Mouse (Mus musculus) heart, embryonic 16.5 days (tissue): ENCODE measurements around the gene Hectd3. TPM values are rescaled to one million over a fixed set of nuclear protein-coding genes. Genes with fewer than 3 reads are reported as not detected.

Experiments
- polyA plus RNA-seq: library from polyadenylated mRNA; unstranded; fragments of >200 nt; fragmentation: Nextera tagmentation; extraction: Ambion mirVana; gene quantifications from 2 replicates; pipeline ENCODE4 v1.2.1, GENCODE M21; 2015

The Hectd3 gene
- polyA plus RNA-seq, 1 experiment from 2014 or later: 7.0 TPM

Other genes with a start within 250 kb of the Hectd3 start
- 23.4 and 23.5 TPM in 2 replicates for gene Toe1, start 187.7 kb upstream of the Hectd3 start, polyA plus RNA-seq
- gene Mutyh, start 187.6 kb upstream of the Hectd3 start, polyA plus RNA-seq: 8.6 and 9.9 TPM in 2 replicates
- gene Hpdl, start 173.6 kb upstream of the Hectd3 start, polyA plus RNA-seq: 0.95 and 1.2 TPM in 2 replicates
- 0.39 and 0.42 TPM in 2 replicates for gene Zswim5, start 117.9 kb upstream of the Hectd3 start, polyA plus RNA-seq
- 97.1 and 101 TPM in 2 replicates for gene Urod, start 904 bp upstream of the Hectd3 start, polyA plus RNA-seq
- 23.6 and 23.8 TPM in 2 replicates for gene Eif2b3, start 24.1 kb downstream of the Hectd3 start, polyA plus RNA-seq
- 2.0 and 2.1 TPM in 2 replicates for gene Ptch2, start 100.8 kb downstream of the Hectd3 start, polyA plus RNA-seq
- 3.0 and 4.6 TPM in 2 replicates for gene Btbd19, start 130.4 kb downstream of the Hectd3 start, polyA plus RNA-seq
- gene Tctex1d4, start 131.5 kb downstream of the Hectd3 start, polyA plus RNA-seq: 0.61 and 0.84 TPM in 2 replicates
- 1.9 and 2.2 TPM in 2 replicates for gene Plk3, start 138.6 kb downstream of the Hectd3 start, polyA plus RNA-seq
- gene Rps8, start 160.9 kb downstream of the Hectd3 start, polyA plus RNA-seq: 420 and 513 TPM in 2 replicates
- gene Kif2c, start 187.3 kb downstream of the Hectd3 start, polyA plus RNA-seq: 36.5 and 39.9 TPM in 2 replicates